Mouse (Mus musculus) C2C12 (cell line): ENCODE measurements around the gene Abhd14a. TPM values are rescaled to one million over a fixed set of nuclear protein-coding genes. Genes with fewer than 3 reads are reported as not detected.

Experiments used
- H3K27me3 ChIP-seq: one replicate; pipeline ENCODE4 v1.6.1; 2011; ENCODE audit not compliant: control insufficient read depth, insufficient read depth, insufficient read length
- H3K36me3 ChIP-seq: one replicate; pipeline ENCODE4 v1.6.1; 2011; ENCODE audit not compliant: control insufficient read depth, insufficient read depth
- H3K4me3 ChIP-seq: one replicate; pipeline ENCODE4 v1.5.1; 2011; ENCODE audit warnings: mild to moderate bottlenecking, control low read depth; ENCODE audit not compliant: poor library complexity, insufficient read depth, severe bottlenecking
- H3K79me2 ChIP-seq: one replicate; pipeline ENCODE4 v1.6.1; 2011; ENCODE audit not compliant: control insufficient read depth, insufficient read depth
- H3K79me3 ChIP-seq: one replicate; pipeline ENCODE4 v1.6.1; 2011; ENCODE audit warnings: low read depth, control low read depth
- H3ac ChIP-seq: one replicate; pipeline ENCODE3; 2011; ENCODE audit warnings: low read depth; ENCODE audit not compliant: control insufficient read depth, insufficient read length
- CEBPB ChIP-seq: IDR thresholded peaks from one replicate; pipeline ENCODE4 v1.6.1; 2011; ENCODE audit warnings: low read depth, mild to moderate bottlenecking, control low read depth, moderate library complexity
- CTCF ChIP-seq: IDR thresholded peaks from one replicate; pipeline ENCODE4 v1.5.1; 2011; ENCODE audit not compliant: control insufficient read depth, insufficient read depth, insufficient read length
- FOSL1 ChIP-seq: IDR thresholded peaks from one replicate; pipeline ENCODE4 v1.8.0; 2011; ENCODE audit warnings: mild to moderate bottlenecking, low read length; ENCODE audit not compliant: poor library complexity, insufficient read depth, severe bottlenecking
- MAX ChIP-seq: IDR thresholded peaks from one replicate; pipeline ENCODE4 v1.6.1; 2011; ENCODE audit warnings: mild to moderate bottlenecking, control low read depth
- MYOD1 ChIP-seq: IDR thresholded peaks from one replicate; pipeline ENCODE4 v1.6.1; 2011; ENCODE audit warnings: low read depth; ENCODE audit not compliant: control insufficient read depth, insufficient read length
- MYOG ChIP-seq: IDR thresholded peaks from one replicate; pipeline ENCODE4 v1.6.1; 2011; ENCODE audit not compliant: control insufficient read depth, insufficient read length; ENCODE audit errors: extremely low read depth
- USF1 ChIP-seq: IDR thresholded peaks from one replicate; pipeline ENCODE4 v1.6.1; 2011; ENCODE audit warnings: low read depth, mild to moderate bottlenecking, control low read depth, moderate library complexity
- polyA plus RNA-seq: library from polyadenylated mRNA; unstranded; fragments of >200 nt; fragmentation: generic; extraction: Trizol; gene quantifications from one replicate; pipeline ENCODE4 v1.2.1, GENCODE M21; 2012; ENCODE audit warnings: missing spikeins

Gene Abhd14a
- polyA plus RNA-seq, 1 experiment, result 18.4 TPM

GRCm38 (mm10) chr9:106472321-106472720, 24.8 kb upstream of the Abhd14a start:
- H3K79me3 ChIP-seq, result peaks cover 7% of the 10 kb centered on the region
- H3K4me3 ChIP-seq, result no peak overlapping the region
- peaks cover 22% of the 10 kb centered on the region for H3K79me2 ChIP-seq
- H3K36me3 ChIP-seq, result peaks cover 5% of the 10 kb centered on the region
- H3ac ChIP-seq, result no peak overlapping the region
- TF ChIP-seq CEBPB (no peak), MYOD1 (no peak), USF1 (no peak), CTCF (no peak), MAX (no peak), MYOG (no peak), FOSL1 (no peak)
- no peaks in the 10 kb centered on the region for H3K27me3 ChIP-seq

GRCm38 (mm10) chr9:106471892-106472291, 24.4 kb upstream of the Abhd14a start:
- Histone ChIP-seq H3K36me3 (peaks cover 5% of the 10 kb centered on the region), H3K79me3 (peaks cover 7% of the 10 kb centered on the region), H3K27me3 (no peaks in the 10 kb centered on the region), H3K79me2 (peaks cover 22% of the 10 kb centered on the region), H3ac (no peak overlapping the region), H3K4me3 (no peak overlapping the region)
- TF ChIP-seq USF1 (no peak), CEBPB (no peak), MYOD1 (no peak), MYOG (no peak), MAX (no peak), FOSL1 (no peak), CTCF (no peak)

GRCm38 (mm10) chr9:106470991-106471750, 23.7 kb upstream of the Abhd14a start:
- Histone ChIP-seq H3ac (no peak overlapping the region), H3K79me3 (peaks cover 7% of the 10 kb centered on the region), H3K36me3 (peaks cover 5% of the 10 kb centered on the region), H3K27me3 (no peaks in the 10 kb centered on the region), H3K79me2 (peaks cover 22% of the 10 kb centered on the region), H3K4me3 (no peak overlapping the region)
- TF ChIP-seq MYOG, result no peak
- no peak for TF ChIP-seq CEBPB
- TF ChIP-seq MYOD1, result no peak
- no peak for TF ChIP-seq CTCF
- no peak for TF ChIP-seq MAX
- no peak for TF ChIP-seq USF1
- no peak for TF ChIP-seq FOSL1

GRCm38 (mm10) chr9:106469776-106470175, 22.3 kb upstream of the Abhd14a start:
- Histone ChIP-seq H3K27me3 (no peaks in the 10 kb centered on the region), H3K79me2 (peaks cover 13% of the 10 kb centered on the region), H3ac (no peak overlapping the region), H3K4me3 (no peak overlapping the region), H3K36me3 (peaks cover 14% of the 10 kb centered on the region), H3K79me3 (peaks cover 2% of the 10 kb centered on the region)
- TF ChIP-seq USF1, result no peak
- TF ChIP-seq MAX, result no peak
- no peak for TF ChIP-seq MYOG
- no peak for TF ChIP-seq CEBPB

- H3K4me3 ChIP-seq, result no peak overlapping the region
- peaks cover 17% of the 10 kb centered on the region for H3K36me3 ChIP-seq
- H3K79me3 ChIP-seq, result peaks cover 2% of the 10 kb centered on the region
- no peak for TF ChIP-seq FOSL1
- no peak for TF ChIP-seq USF1
- no peak for TF ChIP-seq MAX
- TF ChIP-seq MYOD1, result no peak
- no peak for TF ChIP-seq CTCF
- TF ChIP-seq CEBPB, result no peak
- TF ChIP-seq MYOG, result no peak
- no peak overlapping the region for H3ac ChIP-seq
- H3K27me3 ChIP-seq, result no peaks in the 10 kb centered on the region
- peaks cover 13% of the 10 kb centered on the region for H3K79me2 ChIP-seq
Measured at GRCm38 (mm10) chr9:106469317-106469716, 21.8 kb upstream of the Abhd14a start.

- Histone ChIP-seq H3K79me2 (no peaks in the 10 kb centered on the region), H3K79me3 (no peaks in the 10 kb centered on the region), H3K4me3 (no peak overlapping the region), H3K36me3 (peaks cover 26% of the 10 kb centered on the region), H3K27me3 (no peaks in the 10 kb centered on the region), H3ac (no peak overlapping the region)
- TF ChIP-seq CTCF (no peak), USF1 (no peak), MAX (no peak), MYOD1 (no peak), MYOG (no peak), CEBPB (no peak), FOSL1 (no peak)
Measured at GRCm38 (mm10) chr9:106467746-106468145, 20.3 kb upstream of the Abhd14a start.
